Mouse (Mus musculus) embryonic facial prominence, embryonic 15.5 days (tissue): ENCODE results near the gene Sdcbp2. TPM values are rescaled to one million over a fixed set of nuclear protein-coding genes. Genes with fewer than 3 reads are reported as not detected.

ENCODE experiments used
- ATAC-seq: fragments of 200-750 bp; cut with Nextera tagmentation; 2 replicates; pipeline ENCODE4 v1.8.0; 2017; ENCODE audit warnings: low read depth, moderate TSS enrichment; ENCODE audit not compliant: insufficient number of reproducible peaks, low FRiP score, low TSS enrichment
- H3K27ac ChIP-seq: fragments of 300-500 bp; sonication (generic); replicated peaks from 2 replicates; pipeline ENCODE4 v1.5.1; 2015; ENCODE audit warnings: mild to moderate bottlenecking, inconsistent platforms
- H3K27me3 ChIP-seq: fragments of 300-500 bp; sonication (generic); 2 replicates; pipeline ENCODE4 v1.6.1; 2015; ENCODE audit warnings: inconsistent platforms
- H3K36me3 ChIP-seq: fragments of 300-500 bp; sonication (generic); 2 replicates; pipeline ENCODE4 v1.6.1; 2015; ENCODE audit warnings: mild to moderate bottlenecking, inconsistent platforms
- H3K4me1 ChIP-seq: fragments of 300-500 bp; sonication (generic); 2 replicates; pipeline ENCODE4 v1.6.1; 2015; ENCODE audit warnings: inconsistent platforms
- H3K4me2 ChIP-seq: fragments of 300-500 bp; sonication (generic); replicated peaks from 2 replicates; pipeline ENCODE4 v1.6.1; 2015; ENCODE audit warnings: mild to moderate bottlenecking, inconsistent platforms
- H3K4me3 ChIP-seq: fragments of 300-500 bp; sonication (generic); replicated peaks from 2 replicates; pipeline ENCODE4 v1.5.1; 2015; ENCODE audit warnings: mild to moderate bottlenecking, inconsistent platforms
- H3K9ac ChIP-seq: fragments of 300-500 bp; sonication (generic); 2 replicates; pipeline ENCODE4 v1.6.1; 2015; ENCODE audit warnings: inconsistent platforms
- H3K9me3 ChIP-seq: fragments of 300-500 bp; sonication (generic); replicated peaks from 2 replicates; pipeline ENCODE4 v1.6.1; 2016; ENCODE audit warnings: inconsistent platforms
- WGBS: fragments of 180-500 bp; shearing (Covaris S2); methylation state at CpG from one replicate; pipeline ENCODE4 v1.1.7; 2015; 5-methylcytosine and 5-hydroxymethylcytosine counted together
- polyA plus RNA-seq: library from polyadenylated mRNA; unstranded; fragments of >200 nt; fragmentation: Nextera tagmentation; extraction: Ambion mirVana; gene quantifications from 2 replicates; pipeline ENCODE4 v1.2.1, GENCODE M21; 2015

Gene Sdcbp2
- polyA plus RNA-seq, 1 experiment from 2014 or later = 3.4 TPM

DNA sequence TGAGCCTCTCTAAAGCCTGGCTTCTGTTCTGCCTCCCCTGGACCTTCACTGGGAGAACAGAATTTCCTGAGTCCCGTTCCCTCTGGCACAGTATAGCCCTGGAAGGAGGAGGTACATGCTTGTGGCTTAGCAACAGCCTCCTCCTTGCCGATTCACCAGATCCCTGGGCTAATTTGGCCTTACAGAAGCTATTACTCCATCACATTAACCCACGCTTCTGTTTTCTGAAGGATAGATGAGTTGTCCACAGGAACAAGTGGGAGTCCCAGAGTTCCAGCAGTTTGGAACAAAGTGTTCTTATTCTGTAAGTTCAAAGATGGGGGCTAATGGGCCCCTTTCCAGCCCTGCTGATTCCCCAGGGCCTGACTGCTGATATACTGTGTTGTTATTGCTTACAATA is 1.2 kb downstream of the Sdcbp2 start:
- Histone ChIP-seq H3K9me3 (no peaks in the 10 kb centered on the region), H3K9ac (no peak overlapping the region), H3K27me3 (no peaks in the 10 kb centered on the region; the same call in 1 of the 2 replicates), H3K4me3 (no peak overlapping the region), H3K4me1 (peaks cover 12% of the 10 kb centered on the region), H3K27ac (no peak overlapping the region), H3K4me2 (no peak overlapping the region), H3K36me3 (no peaks in the 10 kb centered on the region)
- no peak for ATAC-seq
- 55% methylated on average over 3 of the region's 3 CpGs for WGBS

DNA sequence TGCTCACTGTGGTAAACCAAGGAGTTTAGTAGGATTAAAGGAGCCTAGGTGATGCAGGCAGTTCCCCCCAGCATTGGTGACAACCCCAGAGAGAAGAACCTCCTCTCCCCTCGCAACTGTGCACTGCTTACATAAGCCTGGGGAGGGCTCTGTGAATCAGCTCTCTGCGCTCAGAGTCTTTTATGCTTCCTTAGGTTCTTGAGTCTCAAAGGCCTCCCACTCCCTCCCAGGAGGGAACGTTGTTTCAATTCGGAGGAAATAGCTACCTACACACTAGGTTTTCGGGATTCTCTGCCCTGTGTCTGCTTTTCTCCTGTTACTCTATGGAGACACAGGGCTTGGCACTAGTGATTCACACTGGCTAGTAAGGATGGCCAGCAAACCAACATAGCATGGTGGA is 2.2 kb downstream of the Sdcbp2 start:
- H3K27ac ChIP-seq = no peak overlapping the region
- WGBS = 60% methylated on average over 5 of the region's 5 CpGs
- no peak overlapping the region for H3K4me2 ChIP-seq
- no peak overlapping the region for H3K9ac ChIP-seq
- no peaks in the 10 kb centered on the region for H3K36me3 ChIP-seq
- no peaks in the 10 kb centered on the region; the same call in 1 of the 2 replicates for H3K27me3 ChIP-seq
- H3K9me3 ChIP-seq = no peaks in the 10 kb centered on the region
- no peak for ATAC-seq
- no peak overlapping the region for H3K4me3 ChIP-seq
- peaks cover 12% of the 10 kb centered on the region for H3K4me1 ChIP-seq

DNA sequence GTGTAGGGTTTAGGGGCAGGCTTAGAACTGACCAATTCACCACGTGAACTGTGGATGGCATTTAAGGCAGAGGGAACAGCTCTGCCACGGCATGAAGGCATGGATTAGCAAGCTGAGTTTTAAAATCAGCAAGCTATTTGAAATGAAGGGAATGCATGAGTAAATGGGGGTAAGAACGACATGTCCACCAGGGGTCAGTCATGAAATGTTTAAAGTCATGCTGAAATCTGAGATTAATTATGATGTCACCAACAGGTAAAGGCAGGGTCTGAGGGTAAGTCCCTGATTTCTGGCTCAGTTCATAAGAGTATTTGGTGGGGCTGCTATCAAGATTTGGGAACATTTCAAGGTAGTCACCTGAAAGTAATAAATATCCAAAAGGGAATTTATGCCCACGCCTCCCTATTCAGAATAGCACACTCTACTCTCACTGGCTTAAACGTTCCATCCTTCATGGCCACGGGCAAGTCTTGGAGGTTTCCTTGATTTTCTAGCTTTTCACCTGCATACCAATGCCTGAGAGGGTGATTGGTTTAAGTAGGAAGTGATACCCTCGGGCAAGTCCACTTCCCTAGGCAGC is 2.8 kb downstream of the Sdcbp2 start:
- H3K4me2 ChIP-seq = peak overlapping the region; percentile 91
- H3K36me3 ChIP-seq = no peaks in the 10 kb centered on the region
- H3K4me3 ChIP-seq = peak overlapping the region; percentile 54
- no peak for ATAC-seq
- 18% methylated on average over 7 of the region's 7 CpGs for WGBS
- H3K9me3 ChIP-seq = no peaks in the 10 kb centered on the region
- H3K4me1 ChIP-seq = peaks cover 12% of the 10 kb centered on the region
- H3K9ac ChIP-seq = no peak overlapping the region; the same call in 1 of the 2 replicates
- H3K27me3 ChIP-seq = no peaks in the 10 kb centered on the region; the same call in 1 of the 2 replicates
- no peak overlapping the region; the same call in 1 of the 2 replicates for H3K27ac ChIP-seq

DNA sequence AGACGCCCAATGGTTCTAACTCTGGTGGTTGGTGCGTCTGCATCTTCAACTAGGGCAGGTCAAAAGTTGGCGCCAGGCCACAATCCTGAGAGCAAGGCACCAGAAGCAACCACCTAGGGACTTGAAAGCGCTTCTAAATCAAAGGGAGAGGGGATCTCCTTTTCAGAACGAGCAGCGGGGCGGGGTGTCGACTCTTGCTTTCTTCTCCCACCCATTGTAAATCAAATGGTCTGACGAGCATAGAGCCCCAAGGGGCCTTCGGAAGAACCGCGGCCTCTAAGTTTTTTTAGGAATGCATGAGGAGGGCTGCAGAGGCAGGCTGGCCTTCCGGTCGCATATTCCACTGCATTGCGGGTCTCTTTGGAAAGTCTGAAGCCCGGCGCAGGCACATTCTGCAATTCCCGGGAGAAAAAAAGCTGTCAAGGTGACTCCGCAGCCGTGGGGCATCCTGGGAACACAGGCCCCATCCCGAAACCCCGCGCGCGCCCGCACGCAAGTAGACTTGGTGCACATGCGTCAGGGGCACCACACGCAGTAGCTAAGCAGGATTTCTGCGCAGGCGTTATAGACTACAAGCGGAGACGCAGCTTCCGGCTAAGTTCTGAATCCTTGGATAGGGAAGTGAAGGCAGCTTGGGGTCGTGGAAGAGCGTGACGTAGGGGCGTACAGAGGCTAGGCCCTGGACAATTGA is 3.4 kb downstream of the Sdcbp2 start:
- under 1% methylated on average over 38 of the region's 38 CpGs for WGBS
- peak; percentile 85 for ATAC-seq
- Histone ChIP-seq H3K9ac (peak overlapping the region; percentile 47), H3K27me3 (no peaks in the 10 kb centered on the region; the same call in 1 of the 2 replicates), H3K4me1 (peaks cover 12% of the 10 kb centered on the region), H3K4me2 (peak overlapping the region; percentile 91), H3K36me3 (no peaks in the 10 kb centered on the region), H3K27ac (peak overlapping the region; percentile 81), H3K9me3 (no peaks in the 10 kb centered on the region), H3K4me3 (peak overlapping the region; percentile 54)

DNA sequence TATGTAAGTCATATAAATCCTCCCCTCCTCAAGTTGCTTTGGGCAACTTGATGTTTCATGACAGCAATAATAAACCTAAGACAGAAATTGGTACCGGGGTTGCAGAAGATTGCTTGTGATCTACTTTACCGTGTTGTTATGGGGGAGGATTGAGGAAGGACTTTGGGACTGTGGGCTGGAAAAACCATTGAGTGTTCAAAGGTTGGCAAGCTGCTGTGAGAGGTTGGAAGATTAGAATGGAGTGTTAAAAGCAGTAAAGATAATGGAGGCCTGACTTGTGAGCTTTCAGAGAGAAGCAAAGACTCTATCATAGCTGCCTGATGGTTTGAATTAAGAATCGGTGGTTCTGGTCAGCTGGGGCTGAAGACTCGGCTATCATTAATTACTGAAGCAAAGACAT is 6.8 kb downstream of the Sdcbp2 start:
- Histone ChIP-seq H3K4me1 (peaks cover 12% of the 10 kb centered on the region), H3K9me3 (no peaks in the 10 kb centered on the region), H3K36me3 (no peaks in the 10 kb centered on the region), H3K27me3 (no peaks in the 10 kb centered on the region; the same call in 1 of the 2 replicates), H3K9ac (no peak overlapping the region), H3K27ac (no peak overlapping the region), H3K4me3 (no peak overlapping the region), H3K4me2 (no peak overlapping the region)
- WGBS = 57% methylated on average over 4 of the region's 4 CpGs
- no peak for ATAC-seq

DNA sequence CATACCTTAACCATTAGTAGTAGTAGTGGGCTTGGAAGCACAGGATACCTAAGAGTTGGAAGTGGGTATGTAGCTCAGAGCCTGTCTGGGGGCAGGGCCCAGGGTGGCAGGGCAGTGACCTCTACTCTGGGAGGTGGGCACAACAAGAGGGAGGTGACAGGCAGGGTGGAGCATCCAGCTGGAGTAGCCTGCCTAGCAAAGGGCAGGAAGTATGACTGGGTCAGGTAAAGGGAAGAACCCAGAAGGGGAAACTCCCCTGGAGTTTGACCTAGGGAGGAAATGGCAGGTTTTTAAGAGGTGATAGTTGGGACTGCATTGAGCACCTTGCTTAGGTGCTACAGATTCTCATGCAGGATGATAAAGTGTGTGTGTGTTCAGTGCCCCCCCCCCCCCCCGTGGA is 8.5 kb downstream of the Sdcbp2 start:
- WGBS = 38% methylated on average over 1 of the region's 1 CpGs
- no peak overlapping the region for H3K4me2 ChIP-seq
- H3K9me3 ChIP-seq = no peaks in the 10 kb centered on the region
- H3K36me3 ChIP-seq = no peaks in the 10 kb centered on the region
- H3K9ac ChIP-seq = no peak overlapping the region
- no peak for ATAC-seq
- no peaks in the 10 kb centered on the region; the same call in 1 of the 2 replicates for H3K27me3 ChIP-seq
- no peak overlapping the region for H3K4me3 ChIP-seq
- no peak overlapping the region for H3K27ac ChIP-seq
- H3K4me1 ChIP-seq = peaks cover 6% of the 10 kb centered on the region

DNA sequence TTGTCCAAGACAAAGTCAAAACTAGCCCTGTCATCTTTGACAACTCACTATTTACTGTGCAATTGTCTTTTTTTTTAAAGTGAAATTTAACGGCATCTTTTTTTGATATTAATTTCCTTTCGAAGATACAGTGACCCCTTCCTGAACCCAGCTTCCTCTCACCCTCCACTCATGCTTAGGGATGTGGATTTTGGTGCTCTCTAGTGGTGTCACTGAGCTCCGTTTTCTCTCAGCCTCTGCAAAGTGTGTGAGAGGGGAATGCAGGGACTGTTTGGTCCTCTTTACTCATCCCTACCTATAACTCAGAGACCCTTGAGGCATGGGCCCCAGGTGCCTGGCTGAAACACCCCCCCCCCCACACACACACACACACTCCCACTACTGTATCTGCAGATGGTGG is 13.5 kb downstream of the Sdcbp2 start:
- no peaks in the 10 kb centered on the region for H3K36me3 ChIP-seq
- H3K4me3 ChIP-seq = no peak overlapping the region
- no peaks in the 10 kb centered on the region for H3K27me3 ChIP-seq
- no peak overlapping the region for H3K9ac ChIP-seq
- H3K4me1 ChIP-seq = no peaks in the 10 kb centered on the region
- 51% methylated on average over 3 of the region's 3 CpGs for WGBS
- ATAC-seq = no peak
- no peak overlapping the region for H3K27ac ChIP-seq
- no peak overlapping the region for H3K4me2 ChIP-seq
- H3K9me3 ChIP-seq = no peaks in the 10 kb centered on the region

DNA sequence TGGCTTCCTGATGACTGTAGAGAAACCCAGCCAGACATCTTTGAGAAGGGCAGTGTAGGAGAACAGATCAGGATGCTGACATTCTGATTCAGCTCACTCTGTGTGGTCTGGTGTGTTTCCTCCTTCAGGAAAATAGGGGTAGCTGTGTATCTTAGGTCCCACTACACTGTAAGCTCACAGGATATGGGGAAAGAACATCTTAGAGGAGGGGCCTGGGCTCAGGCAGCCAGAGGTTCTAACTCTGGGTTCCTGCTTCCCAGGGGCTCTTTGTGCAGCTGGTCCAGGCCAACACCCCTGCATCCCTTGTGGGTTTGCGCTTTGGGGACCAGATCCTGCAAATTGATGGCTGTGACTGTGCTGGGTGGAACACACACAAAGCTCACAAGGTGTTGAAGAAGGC is 14.4 kb downstream of the Sdcbp2 start:
- 82% methylated on average over 1 of the region's 1 CpGs for WGBS
- Histone ChIP-seq H3K4me1 (no peaks in the 10 kb centered on the region), H3K27ac (no peak overlapping the region), H3K4me2 (no peak overlapping the region), H3K9me3 (no peaks in the 10 kb centered on the region), H3K4me3 (no peak overlapping the region), H3K36me3 (no peaks in the 10 kb centered on the region), H3K27me3 (no peaks in the 10 kb centered on the region), H3K9ac (no peak overlapping the region)
- ATAC-seq = no peak

DNA sequence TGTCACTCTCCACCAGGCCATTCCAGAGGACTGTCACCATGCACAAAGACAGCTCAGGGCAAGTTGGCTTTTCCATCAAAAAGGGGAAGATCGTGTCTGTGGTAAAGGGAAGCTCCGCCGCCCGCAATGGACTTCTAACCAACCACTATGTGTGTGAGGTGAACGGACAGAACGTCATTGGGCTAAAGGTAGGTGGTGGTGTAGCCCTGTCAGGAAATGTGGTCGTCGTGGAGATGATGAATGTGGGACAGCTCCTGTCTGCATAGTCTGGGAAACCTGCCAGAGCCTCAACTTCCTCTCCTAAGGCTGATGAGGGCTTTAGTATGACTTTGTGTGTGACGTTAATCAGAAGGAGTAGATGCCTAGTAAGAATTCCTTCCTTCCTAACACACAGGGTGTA is 14.9 kb downstream of the Sdcbp2 start:
- H3K9ac ChIP-seq = no peak overlapping the region
- H3K9me3 ChIP-seq = no peaks in the 10 kb centered on the region
- ATAC-seq = no peak
- H3K4me3 ChIP-seq = no peak overlapping the region
- H3K4me1 ChIP-seq = no peaks in the 10 kb centered on the region
- no peaks in the 10 kb centered on the region for H3K36me3 ChIP-seq
- WGBS = 67% methylated on average over 9 of the region's 9 CpGs
- no peaks in the 10 kb centered on the region for H3K27me3 ChIP-seq
- H3K4me2 ChIP-seq = no peak overlapping the region
- H3K27ac ChIP-seq = no peak overlapping the region

DNA sequence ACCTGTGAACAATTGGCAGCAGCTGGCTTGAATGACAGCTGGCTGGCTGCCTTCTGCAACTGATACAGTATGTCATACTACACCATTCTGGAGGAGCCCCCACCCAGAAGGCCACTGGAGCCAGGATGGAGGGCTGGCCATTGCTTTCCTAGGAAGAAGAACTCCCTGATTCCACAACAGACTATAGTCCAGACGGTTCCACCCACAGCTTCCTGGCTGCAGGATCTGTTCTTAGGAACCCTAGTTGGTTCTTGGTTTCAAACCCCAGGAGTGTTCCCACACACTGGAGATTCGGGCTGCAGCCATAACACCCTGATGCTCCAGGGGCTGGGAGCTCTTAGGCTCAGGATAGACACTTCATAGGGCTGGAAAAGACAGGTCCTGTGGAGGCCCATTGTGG is 25.6 kb downstream of the Sdcbp2 start:
- 55% methylated on average over 2 of the region's 2 CpGs for WGBS
- no peak overlapping the region for H3K4me2 ChIP-seq
- no peak overlapping the region for H3K27ac ChIP-seq

DNA sequence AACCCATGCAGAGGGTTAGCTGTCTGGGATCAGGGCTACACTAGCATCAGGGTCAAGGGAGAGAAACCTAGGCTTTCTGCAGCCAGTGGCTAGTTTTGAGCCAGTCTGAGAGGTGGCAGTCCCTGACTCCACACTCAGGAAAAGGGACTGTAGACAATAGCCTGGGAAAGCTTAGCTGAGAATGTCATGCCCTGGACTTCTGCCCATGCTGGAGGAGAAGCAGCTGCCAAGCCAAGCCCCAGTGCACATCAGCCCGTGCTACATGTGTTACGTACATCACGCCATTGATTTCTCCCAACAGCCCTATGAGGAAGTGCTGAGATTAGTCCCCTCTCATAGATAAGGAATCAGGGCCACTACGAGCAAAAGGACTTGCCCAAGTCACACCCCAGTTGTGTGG is 29.7 kb downstream of the Sdcbp2 start:
- H3K27me3 ChIP-seq = no peaks in the 10 kb centered on the region
- peaks cover 6% of the 10 kb centered on the region for H3K4me1 ChIP-seq
- H3K27ac ChIP-seq = no peak overlapping the region
- no peak overlapping the region for H3K9ac ChIP-seq
- H3K4me3 ChIP-seq = no peak overlapping the region
- ATAC-seq = no peak
- 71% methylated on average over 4 of the region's 4 CpGs for WGBS
- H3K9me3 ChIP-seq = no peaks in the 10 kb centered on the region
- no peaks in the 10 kb centered on the region for H3K36me3 ChIP-seq
- no peak overlapping the region for H3K4me2 ChIP-seq

More for the DNA sequence above, 25.6 kb downstream of the Sdcbp2 start:
- no peaks in the 10 kb centered on the region for H3K9me3 ChIP-seq
- H3K4me1 ChIP-seq = no peaks in the 10 kb centered on the region
- H3K27me3 ChIP-seq = no peaks in the 10 kb centered on the region
- no peak overlapping the region for H3K4me3 ChIP-seq
- no peaks in the 10 kb centered on the region for H3K36me3 ChIP-seq
- no peak for ATAC-seq
- no peak overlapping the region for H3K9ac ChIP-seq

DNA sequence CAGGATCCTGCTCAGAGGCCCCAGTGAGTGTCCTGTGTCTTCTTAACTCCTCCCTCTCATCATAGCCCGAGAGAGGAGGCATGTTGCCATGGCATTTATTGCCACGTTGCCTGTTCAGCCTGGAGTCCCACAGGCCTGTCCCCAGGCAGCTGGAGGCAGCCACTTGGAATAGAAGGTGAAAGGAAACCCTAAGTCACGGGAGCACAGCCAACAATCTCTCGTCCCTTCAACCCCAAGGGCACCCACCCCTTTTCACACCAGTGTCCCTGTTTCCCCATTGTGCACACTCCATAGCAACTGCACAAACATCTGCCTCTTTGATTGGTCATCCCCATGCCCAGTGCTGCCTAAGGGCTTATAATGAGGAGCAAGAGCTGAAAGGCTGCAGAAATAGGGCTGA is 31.2 kb downstream of the Sdcbp2 start:
- no peaks in the 10 kb centered on the region for H3K27me3 ChIP-seq
- no peak overlapping the region for H3K4me2 ChIP-seq
- H3K4me3 ChIP-seq = no peak overlapping the region
- H3K9me3 ChIP-seq = no peaks in the 10 kb centered on the region
- WGBS = 25% methylated on average over 4 of the region's 4 CpGs
- no peak overlapping the region for H3K27ac ChIP-seq
- no peaks in the 10 kb centered on the region for H3K36me3 ChIP-seq
- no peak overlapping the region for H3K9ac ChIP-seq
- H3K4me1 ChIP-seq = peaks cover 6% of the 10 kb centered on the region
- ATAC-seq = 0 out of 2 replicates have a peak, but pooled peaks have one; percentile 29
